Mouse (Mus musculus) CD4-positive, CD25-positive, alpha-beta regulatory T cell, adult 4 months (primary cell): Measurements from ENCODE around the gene Negr1. TPM values are rescaled to one million over a fixed set of nuclear protein-coding genes. Genes with fewer than 3 reads are reported as not detected.
"Not testable (repeated sequence)": the region's sequence is repeated elsewhere in the genome, so short reads cannot be mapped to it uniquely, and the experiment has no call there.

Experiments
- ATAC-seq: one replicate; pipeline ENCODE4 v1.8.0; 2017
- polyA plus RNA-seq, 2 experiments: library from polyadenylated mRNA; unstranded; fragments of 100-300 nt; shearing (Covaris generic); gene quantifications; one replicate each; pipeline ENCODE4 v1.2.1; 2017

Negr1 gene
- polyA plus RNA-seq, 2 experiments from 2014 or later, result not detected

- no peak for ATAC-seq
Measured at GRCm38 (mm10) chr3:157031513-157032142, 470.0 kb downstream of the Negr1 start.

GRCm38 (mm10) chr3:157036016-157036415 lies 474.4 kb downstream of the Negr1 start:
- no peak for ATAC-seq

GRCm38 (mm10) chr3:157036568-157036967 lies 475.0 kb downstream of the Negr1 start:
- ATAC-seq, result no peak

- no peak for ATAC-seq
Measured at GRCm38 (mm10) chr3:157040619-157041018, 479.0 kb downstream of the Negr1 start.

GRCm38 (mm10) chr3:157044565-157044964 lies 483.0 kb downstream of the Negr1 start:
- ATAC-seq, result no peak

GRCm38 (mm10) chr3:157064438-157064837 lies 502.8 kb downstream of the Negr1 start:
- ATAC-seq, result not testable (repeated sequence)

GRCm38 (mm10) chr3:157066331-157066730 lies 504.7 kb downstream of the Negr1 start:
- no peak for ATAC-seq

GRCm38 (mm10) chr3:157079250-157079965 lies 517.8 kb downstream of the Negr1 start:
- no peak for ATAC-seq

- ATAC-seq, result no peak
Measured at GRCm38 (mm10) chr3:157079966-157080306, 518.3 kb downstream of the Negr1 start.

GRCm38 (mm10) chr3:157080585-157080984 lies 519.0 kb downstream of the Negr1 start:
- no peak for ATAC-seq

- no peak for ATAC-seq
Measured at GRCm38 (mm10) chr3:157082808-157083784, 521.5 kb downstream of the Negr1 start.

- no peak for ATAC-seq
Measured at GRCm38 (mm10) chr3:157085180-157085579, 523.6 kb downstream of the Negr1 start.

- no peak for ATAC-seq
Measured at GRCm38 (mm10) chr3:157090051-157090450, 528.5 kb downstream of the Negr1 start.

GRCm38 (mm10) chr3:157096284-157096683 lies 534.7 kb downstream of the Negr1 start:
- no peak for ATAC-seq

- no peak for ATAC-seq
Measured at GRCm38 (mm10) chr3:157097514-157097913, 535.9 kb downstream of the Negr1 start.

GRCm38 (mm10) chr3:157098417-157098816 lies 536.8 kb downstream of the Negr1 start:
- no peak for ATAC-seq

- no peak for ATAC-seq
Measured at GRCm38 (mm10) chr3:157104866-157105579, 543.4 kb downstream of the Negr1 start.

- ATAC-seq, result no peak
Measured at GRCm38 (mm10) chr3:157105580-157106264, 544.1 kb downstream of the Negr1 start.

- no peak for ATAC-seq
Measured at GRCm38 (mm10) chr3:157108156-157108555, 546.6 kb downstream of the Negr1 start.

GRCm38 (mm10) chr3:157109308-157109707 lies 547.7 kb downstream of the Negr1 start:
- ATAC-seq, result no peak

GRCm38 (mm10) chr3:157115105-157115760 lies 553.6 kb downstream of the Negr1 start:
- ATAC-seq, result no peak
